Mouse (Mus musculus) E14TG2a.4 (cell line): Measurements from ENCODE around the gene Unc45b.
"Not testable (repeated sequence)": the region's sequence is repeated elsewhere in the genome, so short reads cannot be mapped to it uniquely, and the experiment has no call there.

Experiments
- H3K27me3 ChIP-seq: 2 replicates; pipeline ENCODE4 v1.6.1; 2014; ENCODE audit warnings: low read length, control low read depth; ENCODE audit not compliant: insufficient read depth
- H3K36me3 ChIP-seq: 2 replicates; pipeline ENCODE4 v1.6.1; 2014; ENCODE audit warnings: low read length, control low read depth; ENCODE audit not compliant: insufficient read depth
- H3K4me1 ChIP-seq: replicated peaks from 2 replicates; pipeline ENCODE4 v1.6.1; 2014; ENCODE audit warnings: low read depth, low read length, control low read depth
- H3K4me3 ChIP-seq: replicated peaks from 2 replicates; pipeline ENCODE4 v1.5.1; 2014; ENCODE audit warnings: mild to moderate bottlenecking, low read length
- H3K9me3 ChIP-seq: 2 replicates; pipeline ENCODE4 v1.6.1; 2014; ENCODE audit warnings: low read length, control low read depth
- CTCF ChIP-seq: conservative IDR thresholded peaks from 2 replicates; pipeline ENCODE4 v1.5.1; 2014; ENCODE audit warnings: low read length
- NANOG ChIP-seq: IDR thresholded peaks from 2 replicates; pipeline ENCODE4 v1.6.1; 2014; ENCODE audit warnings: borderline replicate concordance, low read length, mixed read lengths
- POU5F1 ChIP-seq: IDR thresholded peaks from 2 replicates; pipeline ENCODE4 v1.6.1; 2014; ENCODE audit warnings: low read length, borderline replicate concordance

The Unc45b gene

DNA sequence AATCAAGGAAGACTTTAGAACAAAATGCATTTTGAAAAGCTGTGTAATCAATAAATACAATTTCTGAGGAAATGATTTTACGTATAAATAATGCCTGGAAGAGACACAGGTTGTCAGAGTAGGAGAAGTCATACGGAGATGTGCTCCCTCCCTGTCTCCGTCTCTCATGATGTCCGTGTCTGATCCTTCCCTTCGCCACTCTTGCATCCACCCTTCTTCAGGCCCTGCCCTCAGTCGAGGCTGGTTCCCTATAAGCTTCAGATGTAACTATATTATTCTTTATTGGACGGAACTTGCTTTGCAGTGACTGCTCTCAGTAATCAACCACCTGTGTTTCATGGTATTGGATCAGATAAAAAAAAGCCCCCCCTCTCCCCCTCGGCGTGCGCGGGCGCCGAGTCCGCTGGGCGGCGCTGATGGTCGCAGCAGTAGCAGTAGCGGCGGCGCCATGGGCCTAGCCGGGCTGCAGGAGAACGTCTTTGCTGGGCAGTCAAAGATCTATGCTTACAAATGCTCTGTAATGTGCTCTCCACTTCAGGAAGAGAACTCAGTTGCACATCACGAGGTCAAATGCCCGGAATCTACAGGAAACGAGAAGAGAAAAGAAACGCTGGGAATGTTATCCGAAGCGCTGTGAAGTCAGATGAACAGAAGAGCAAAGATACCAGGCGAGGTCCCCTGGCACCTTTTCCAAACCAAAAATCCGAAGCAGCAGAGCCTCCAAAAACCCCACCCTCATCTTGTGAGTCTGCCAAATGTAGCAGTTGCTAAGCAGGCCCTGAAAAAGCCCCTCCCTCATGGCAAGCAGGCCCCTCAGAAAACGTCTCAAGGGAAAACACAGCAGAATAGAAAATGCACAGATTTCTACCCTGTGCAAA lies 60.6 kb downstream of the Unc45b start:
- Histone ChIP-seq H3K36me3 (no peaks in the 10 kb centered on the region), H3K4me3 (no peak overlapping the region), H3K4me1 (no peaks in the 10 kb centered on the region), H3K9me3 (no peaks in the 10 kb centered on the region), H3K27me3 (peaks cover 26% of the 10 kb centered on the region)
- no peak for TF ChIP-seq CTCF
- no peak for TF ChIP-seq POU5F1
- no peak for TF ChIP-seq NANOG

DNA sequence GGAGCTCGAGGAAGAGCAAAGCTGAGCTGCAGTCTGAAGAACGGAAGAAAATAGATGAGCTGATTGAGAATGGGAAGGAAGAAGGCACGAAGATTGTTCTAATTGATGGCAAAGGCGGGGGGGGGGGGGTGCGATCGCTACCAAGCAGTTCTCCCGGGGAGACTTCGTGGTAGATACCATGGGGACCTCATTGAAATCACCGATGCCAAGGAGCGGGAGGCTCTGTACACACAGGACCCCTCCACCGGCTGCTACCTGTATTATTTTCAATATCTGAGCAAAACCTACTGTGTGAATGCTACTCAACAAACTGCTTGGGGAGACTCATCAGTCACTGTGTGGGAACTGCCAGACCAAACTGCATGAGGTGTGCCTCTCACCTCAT lies 61.2 kb downstream of the Unc45b start:
- Histone ChIP-seq H3K36me3 (no peaks in the 10 kb centered on the region), H3K4me3 (no peak overlapping the region), H3K4me1 (no peaks in the 10 kb centered on the region), H3K27me3 (peaks cover 23% of the 10 kb centered on the region), H3K9me3 (no peaks in the 10 kb centered on the region)
- TF ChIP-seq POU5F1 (no peak), CTCF (no peak), NANOG (no peak)

DNA sequence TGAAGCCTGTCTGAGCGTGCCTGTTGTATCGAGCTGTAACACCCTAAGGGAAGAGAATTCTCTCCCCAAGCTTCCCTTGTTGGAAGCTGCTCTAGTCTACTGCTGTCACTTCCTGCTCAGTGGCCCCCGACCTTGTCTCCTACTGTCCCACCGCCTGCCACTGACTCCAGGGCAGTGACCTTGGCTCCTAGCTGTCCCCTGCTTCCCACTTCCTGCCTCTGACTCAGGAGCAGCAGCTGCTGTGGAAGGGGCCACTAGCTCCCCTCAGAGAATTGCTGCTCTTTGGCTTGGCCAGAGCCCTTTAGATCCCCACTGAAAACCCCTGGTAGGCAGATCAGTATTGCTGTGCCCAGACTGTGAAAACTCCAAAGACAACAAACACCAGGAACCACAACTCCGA lies 63.6 kb downstream of the Unc45b start:
- TF ChIP-seq NANOG: no peak
- no peaks in the 10 kb centered on the region for H3K9me3 ChIP-seq
- no peak overlapping the region for H3K4me3 ChIP-seq
- peaks cover 3% of the 10 kb centered on the region; the same call in 1 of the 2 replicates for H3K36me3 ChIP-seq
- no peaks in the 10 kb centered on the region for H3K4me1 ChIP-seq
- H3K27me3 ChIP-seq: peaks cover 21% of the 10 kb centered on the region

DNA sequence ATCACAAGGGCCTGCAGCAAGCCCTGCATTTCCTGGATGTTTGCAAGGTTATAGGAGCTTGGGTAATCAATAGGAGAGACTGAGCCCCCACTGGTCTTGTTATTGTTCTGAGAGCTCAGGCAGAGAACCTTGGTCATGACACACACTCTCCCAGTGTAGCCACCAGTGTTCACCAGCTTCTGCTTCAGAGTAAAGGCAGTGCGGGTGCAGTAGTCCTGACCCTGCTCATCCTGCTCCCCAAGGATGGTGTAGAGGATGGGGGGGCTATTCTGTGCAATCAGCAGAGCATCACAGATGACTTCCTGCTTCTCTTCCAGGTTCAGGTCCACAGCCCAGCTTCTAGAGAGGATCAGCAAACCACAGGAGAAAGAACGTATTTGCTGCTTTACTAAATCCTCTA lies 72.1 kb downstream of the Unc45b start:
- not testable (repeated sequence) for H3K9me3 ChIP-seq, H3K27me3 ChIP-seq, H3K4me1 ChIP-seq, H3K4me3 ChIP-seq
- peaks cover 46% of the 10 kb centered on the region for H3K36me3 ChIP-seq

DNA sequence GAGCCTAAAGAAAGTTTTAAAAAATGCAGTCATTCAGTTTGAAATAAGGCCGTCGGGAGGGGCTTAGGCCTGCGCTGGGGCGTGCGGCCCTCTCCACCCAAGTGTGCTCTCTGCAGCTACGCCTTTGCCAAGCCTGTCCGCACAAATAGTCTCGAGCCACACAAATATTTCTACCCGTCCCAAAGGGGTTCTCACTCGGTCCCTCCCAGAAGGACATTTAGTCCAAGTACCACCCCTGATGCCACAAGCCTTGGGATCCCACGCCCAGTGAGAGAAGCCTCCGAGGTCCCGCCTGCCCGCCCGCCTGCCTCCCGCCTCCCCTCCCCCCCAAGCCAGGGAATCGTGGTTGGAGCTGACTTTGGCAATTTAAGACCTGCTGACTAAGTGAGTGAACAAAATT lies 72.8 kb downstream of the Unc45b start:
- H3K36me3 ChIP-seq: peaks cover 52% of the 10 kb centered on the region
- TF ChIP-seq CTCF (no peak), NANOG (no peak), POU5F1 (no peak)
- no peaks in the 10 kb centered on the region for H3K9me3 ChIP-seq
- H3K4me3 ChIP-seq: no peak overlapping the region
- H3K4me1 ChIP-seq: peaks cover 10% of the 10 kb centered on the region
- H3K27me3 ChIP-seq: no peaks in the 10 kb centered on the region

DNA sequence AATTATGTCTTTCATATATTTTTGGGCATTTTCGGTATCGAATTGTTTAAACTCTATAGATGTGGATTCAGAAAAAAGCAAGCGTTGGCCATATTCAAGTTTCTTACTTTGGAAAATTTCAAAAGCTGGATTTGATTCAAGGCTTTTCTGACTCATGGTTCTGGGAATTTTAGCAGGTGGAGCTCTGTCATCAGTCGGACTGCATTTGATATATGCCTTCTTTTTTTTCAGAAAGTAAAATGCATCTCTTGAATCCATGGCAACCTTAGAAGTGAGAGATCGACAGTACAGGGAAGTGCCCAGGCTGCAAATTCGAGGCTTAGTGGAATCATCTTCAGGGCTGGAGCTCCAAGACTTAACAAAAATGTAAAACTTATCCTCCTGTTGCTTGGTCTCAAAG lies 77.3 kb downstream of the Unc45b start:
- Histone ChIP-seq H3K4me1 (peaks cover 37% of the 10 kb centered on the region), H3K4me3 (no peak overlapping the region), H3K36me3 (peaks cover 32% of the 10 kb centered on the region), H3K9me3 (no peaks in the 10 kb centered on the region), H3K27me3 (peaks cover 3% of the 10 kb centered on the region; the same call in 1 of the 2 replicates)
- no peak for TF ChIP-seq NANOG
- TF ChIP-seq POU5F1: no peak
- TF ChIP-seq CTCF: no peak

DNA sequence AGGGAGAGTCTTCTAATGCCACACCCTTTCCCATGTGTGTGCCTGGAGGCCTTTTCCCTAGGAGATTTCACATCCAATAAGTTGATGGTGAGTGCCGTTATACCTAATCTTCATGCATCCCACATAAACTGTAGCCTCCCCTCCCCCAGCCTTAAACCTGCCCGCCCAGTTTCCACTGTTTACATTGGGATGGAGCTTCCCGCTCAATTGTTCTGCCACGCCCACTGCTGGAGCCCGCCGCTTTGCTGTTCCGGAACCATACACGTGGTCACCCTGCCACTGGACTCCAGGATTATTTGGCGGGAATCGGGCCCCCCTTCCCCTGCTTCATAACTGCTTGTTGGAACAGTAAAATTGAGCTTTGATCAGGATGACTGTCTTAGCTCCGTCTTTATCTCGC lies 79.0 kb downstream of the Unc45b start:
- Histone ChIP-seq H3K36me3 (peaks cover 27% of the 10 kb centered on the region), H3K27me3 (peaks cover 3% of the 10 kb centered on the region; the same call in 1 of the 2 replicates), H3K4me3 (peak overlapping the region; percentile 39; the same call in 1 of the 2 replicates), H3K9me3 (no peaks in the 10 kb centered on the region), H3K4me1 (peaks cover 48% of the 10 kb centered on the region)
- TF ChIP-seq POU5F1: no peak
- no peak for TF ChIP-seq NANOG
- TF ChIP-seq CTCF: no peak

DNA sequence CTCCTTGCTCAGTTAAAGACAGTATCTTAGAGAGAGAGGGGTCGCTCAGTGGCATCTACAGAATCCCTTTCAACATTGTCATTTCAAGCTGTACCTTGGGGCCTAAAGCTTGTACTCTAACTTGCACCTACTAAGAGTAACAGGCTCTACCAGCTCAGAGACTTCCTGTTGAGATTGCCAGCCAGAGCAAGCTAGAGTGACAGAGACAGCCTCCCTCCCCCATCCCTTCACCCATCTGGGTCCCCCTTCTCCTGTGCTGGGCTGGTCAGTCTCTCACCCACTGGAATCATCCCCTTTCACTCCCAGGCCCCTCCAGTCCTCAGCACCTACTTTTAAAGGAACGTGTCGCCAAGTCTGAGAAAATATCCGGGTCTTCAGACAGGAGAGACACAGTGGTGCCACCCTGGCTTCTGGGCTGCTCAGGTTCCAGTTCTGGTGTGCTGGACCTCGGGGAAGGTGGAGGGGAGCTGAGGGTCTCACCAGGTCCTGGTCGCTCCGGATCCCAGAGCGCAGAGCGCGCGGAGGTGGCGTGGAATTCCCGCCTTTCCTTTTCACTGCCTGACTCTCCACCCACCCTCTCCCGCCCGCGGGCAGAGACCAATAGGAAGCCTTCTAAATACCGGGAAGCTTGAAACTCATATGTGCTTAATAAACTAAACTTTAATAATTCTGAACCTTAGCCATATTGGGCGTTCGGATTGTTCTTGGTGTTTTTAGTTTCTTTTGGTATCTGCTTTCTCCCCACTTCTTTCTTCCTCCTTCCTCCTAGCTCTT lies 80.4 kb downstream of the Unc45b start:
- Histone ChIP-seq H3K36me3 (peaks cover 20% of the 10 kb centered on the region), H3K4me1 (peaks cover 51% of the 10 kb centered on the region)
- H3K9me3 ChIP-seq, H3K27me3 ChIP-seq, H3K4me3 ChIP-seq: not testable (repeated sequence)

DNA sequence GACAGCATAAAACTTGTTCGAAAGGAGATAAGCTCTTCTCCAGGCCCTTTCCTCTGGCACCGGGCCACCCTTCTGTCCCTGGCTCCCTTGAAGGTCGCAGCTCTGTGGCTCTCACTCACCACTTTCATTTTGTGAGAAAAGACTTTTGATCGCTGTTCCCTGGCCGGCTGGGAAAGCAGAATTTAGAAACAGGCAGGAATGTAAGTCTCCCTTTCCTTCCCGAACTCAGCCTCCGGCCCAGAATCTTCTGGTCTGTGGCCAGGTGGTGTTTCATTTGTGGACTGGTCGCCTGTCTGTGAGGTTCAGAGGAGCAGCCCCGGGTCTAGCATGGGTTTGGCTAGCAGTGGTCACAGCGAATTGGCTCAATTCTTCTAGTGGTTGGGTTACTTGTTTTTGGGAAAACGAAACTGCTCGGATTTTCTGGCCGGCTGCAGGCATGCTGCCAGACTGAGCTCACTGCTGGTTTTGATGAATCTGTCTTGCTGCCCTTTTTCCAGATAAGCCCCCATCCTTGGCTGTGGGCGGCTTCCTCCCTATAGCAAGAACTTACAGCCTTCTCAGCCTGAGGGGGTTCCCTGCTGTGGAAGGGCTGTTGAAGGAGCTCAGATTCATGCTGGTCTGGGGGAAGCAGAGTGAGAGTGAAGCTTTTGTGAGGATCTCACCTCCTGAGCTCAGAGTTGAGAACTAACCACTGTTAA lies 81.3 kb downstream of the Unc45b start, which contains the start of gene Slfn9:
Slfn9 (minus strand) TSS at position 362 of the 698 bp plus-strand sequence.
- Histone ChIP-seq H3K4me1 (peaks cover 50% of the 10 kb centered on the region), H3K36me3 (peaks cover 14% of the 10 kb centered on the region), H3K9me3 (no peaks in the 10 kb centered on the region), H3K27me3 (peaks cover 3% of the 10 kb centered on the region; the same call in 1 of the 2 replicates), H3K4me3 (no peak within 1 kb of the TSS)
- TF ChIP-seq POU5F1: no peak
- no peak for TF ChIP-seq CTCF
- TF ChIP-seq NANOG: 0 out of 2 replicates have a peak, but pooled peaks have one; percentile 20
